Mouse (Mus musculus) heart, postnatal 14 days (tissue): ENCODE results near the gene Mup17. TPM values are rescaled to one million over a fixed set of nuclear protein-coding genes. Genes with fewer than 3 reads are reported as not detected.
"Not testable (repeated sequence)": the region's sequence is repeated elsewhere in the genome, so short reads cannot be mapped to it uniquely, and the experiment has no call there.

Source experiments
- DNase-seq, 2 experiments: peaks; one replicate each; pipeline ENCODE4 v3.0.0; 2021 to 2022
- intact Hi-C: fragments of 180-260 bp; cut with DNase I; formaldehyde crosslinking; loops from one replicate; pipeline ENCODE4 v1.15.1; 2025
- long read RNA-seq, 2 experiments: library from polyadenylated mRNA; stranded (forward); transcript quantifications; one replicate each; pipeline ENCODE4 v2.0.0; 2021
- total RNA-seq, 2 experiments: library from RNA; stranded (reverse); gene quantifications; 2 replicates each; pipeline ENCODE4 v1.2.3; 2021

Mup17 gene
- total RNA-seq: not detected
- long read RNA-seq, experiment 1: 0 reads
- long read RNA-seq, experiment 2: 0 reads

DNA sequence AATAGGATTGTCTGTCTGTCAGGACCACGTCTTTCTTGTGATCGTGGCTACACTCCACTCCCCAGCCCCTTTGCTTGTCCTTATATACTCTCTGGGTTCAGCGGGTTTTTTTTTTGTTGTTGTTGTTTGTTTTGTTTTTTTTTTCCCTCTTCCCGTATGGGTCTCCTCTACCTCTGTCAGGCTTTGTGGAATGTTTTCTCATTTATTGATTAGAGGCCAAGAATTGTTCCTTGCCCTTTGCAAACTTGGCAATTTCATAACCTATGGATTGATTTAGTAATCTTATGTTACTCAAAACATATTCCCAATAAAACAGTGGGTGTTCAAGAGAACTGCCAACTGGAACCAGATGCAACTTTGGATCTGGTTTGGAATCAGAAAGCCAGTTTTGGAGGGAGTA, at the start of gene Mup17:
Gene Mup17, minus strand, starts transcription at position 101 of the 400 bp plus-strand sequence.
- DNase-seq, intact Hi-C loops: not testable (repeated sequence)

DNA sequence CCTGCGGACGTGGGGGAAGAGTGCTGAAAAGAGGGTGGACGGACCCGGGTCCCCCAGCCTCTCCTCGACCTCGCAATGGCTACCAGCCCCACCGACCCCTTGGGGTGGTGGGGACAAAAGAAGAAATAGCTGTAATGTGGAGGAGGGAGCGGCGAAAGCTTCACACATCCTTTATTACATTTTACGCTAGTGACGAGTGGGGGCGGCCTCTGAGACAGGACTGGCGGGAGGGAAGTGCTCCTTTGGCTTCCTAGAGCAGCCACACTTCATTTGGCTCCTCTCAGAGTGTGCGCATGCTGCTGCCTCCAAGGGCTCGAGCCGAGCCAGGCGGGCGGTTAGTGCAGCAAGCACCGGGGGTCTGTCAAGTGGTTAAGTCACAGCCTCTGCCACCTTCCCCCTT, 24.1 kb downstream of the Mup17 start:
- DNase-seq, intact Hi-C loops: not testable (repeated sequence)

- DNase-seq: peak in 1 of 2 experiments; percentile 10
- intact Hi-C loops: not testable (repeated sequence)
Observed at GRCm38 (mm10) chr4:61555887-61556286, 39.8 kb downstream of the Mup17 start.

Other genes with a start within 250 kb of the Mup17 start
- gene Mup15, start 156.1 kb downstream of the Mup17 start, total RNA-seq: not detected
- gene Mup16, start 76.3 kb downstream of the Mup17 start, total RNA-seq: not detected
- not detected for gene Mup18, start 78.3 kb upstream of the Mup17 start, total RNA-seq
- gene Mup19, start 186.4 kb upstream of the Mup17 start, total RNA-seq: not detected
- not detected for gene Mup5, start 239.4 kb upstream of the Mup17 start, total RNA-seq